Mouse (Mus musculus) lung, adult 2 months (tissue): ENCODE data around the gene Grm8. TPM values are rescaled to one million over a fixed set of nuclear protein-coding genes. Genes with fewer than 3 reads are reported as not detected.

ENCODE experiments used
- DNase-seq: peaks from one replicate; pipeline ENCODE4 v3.0.0; 2022
- H3K4me1 ChIP-seq: fragments of 200-500 bp; 2 replicates; pipeline ENCODE4 v1.6.1; 2011; ENCODE audit warnings: low read length; ENCODE audit not compliant: control insufficient read depth, insufficient read depth
- H3K4me3 ChIP-seq: fragments of 200-500 bp; replicated peaks from 2 replicates; pipeline ENCODE3; 2011; ENCODE audit warnings: low read depth, mild to moderate bottlenecking, control low read depth, low read length; ENCODE audit errors: extremely low read depth
- CTCF ChIP-seq: fragments of 200-500 bp; IDR thresholded peaks from 2 replicates; pipeline ENCODE4 v1.5.1; 2011; ENCODE audit warnings: mild to moderate bottlenecking, low read length, control low read depth; ENCODE audit not compliant: insufficient read depth
- POLR2A ChIP-seq: fragments of 200-500 bp; IDR thresholded peaks from 2 replicates; pipeline ENCODE4 v1.6.1; 2011; ENCODE audit warnings: low read depth, mild to moderate bottlenecking, control low read depth, low read length, borderline replicate concordance; ENCODE audit errors: extremely low read depth
- WGBS: fragments of 180-500 bp; shearing (Covaris S2); methylation state at CpG from one replicate; pipeline ENCODE4 v1.1.7; 2018; 5-methylcytosine and 5-hydroxymethylcytosine counted together
- polyA plus RNA-seq: library from polyadenylated mRNA; depleted of rRNA; stranded (reverse); fragments of >200 nt; gene quantifications from 2 replicates; pipeline ENCODE4 v1.2.3, GENCODE M21; 2012

The Grm8 gene
- polyA plus RNA-seq, 1 experiment: not detected

DNA sequence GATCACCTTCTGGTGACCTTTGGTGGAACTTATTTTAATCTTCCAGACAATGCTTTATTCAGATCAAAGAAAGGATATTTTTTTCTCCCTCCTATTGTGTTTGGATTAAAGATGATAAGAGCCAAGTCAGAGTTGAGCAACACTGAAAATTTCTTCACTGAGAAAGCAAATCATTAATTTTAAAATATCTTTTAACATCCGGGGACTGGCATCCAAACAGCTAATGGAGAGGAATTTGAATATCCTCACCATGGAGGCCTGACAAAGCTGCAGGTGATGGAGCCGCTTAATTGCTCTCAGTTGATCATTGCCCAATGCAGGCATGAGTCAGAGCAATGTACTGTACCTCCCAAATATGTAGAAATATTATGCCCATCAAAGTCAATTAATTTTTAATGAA is 83.0 kb downstream of the Grm8 start:
- Histone ChIP-seq H3K4me1 (no peaks in the 10 kb centered on the region), H3K4me3 (no peak overlapping the region)
- WGBS: 63% methylated on average over 2 of the region's 2 CpGs
- DNase-seq: no peak
- no peak for TF ChIP-seq CTCF
- TF ChIP-seq POLR2A: no peak

GRCm38 (mm10) chr6:28042339-28042738 is 92.6 kb downstream of the Grm8 start:
- TF ChIP-seq POLR2A (no peak), CTCF (no peak)
- no peaks in the 10 kb centered on the region for H3K4me1 ChIP-seq
- 69% methylated on average over 3 of the region's 3 CpGs for WGBS
- H3K4me3 ChIP-seq: no peak overlapping the region
- DNase-seq: no peak

GRCm38 (mm10) chr6:28040815-28041214 is 94.2 kb downstream of the Grm8 start:
- TF ChIP-seq CTCF (no peak), POLR2A (no peak)
- H3K4me1 ChIP-seq: no peaks in the 10 kb centered on the region
- no peak for DNase-seq
- no peak overlapping the region for H3K4me3 ChIP-seq
- 81% methylated on average over 1 of the region's 1 CpGs for WGBS

DNA sequence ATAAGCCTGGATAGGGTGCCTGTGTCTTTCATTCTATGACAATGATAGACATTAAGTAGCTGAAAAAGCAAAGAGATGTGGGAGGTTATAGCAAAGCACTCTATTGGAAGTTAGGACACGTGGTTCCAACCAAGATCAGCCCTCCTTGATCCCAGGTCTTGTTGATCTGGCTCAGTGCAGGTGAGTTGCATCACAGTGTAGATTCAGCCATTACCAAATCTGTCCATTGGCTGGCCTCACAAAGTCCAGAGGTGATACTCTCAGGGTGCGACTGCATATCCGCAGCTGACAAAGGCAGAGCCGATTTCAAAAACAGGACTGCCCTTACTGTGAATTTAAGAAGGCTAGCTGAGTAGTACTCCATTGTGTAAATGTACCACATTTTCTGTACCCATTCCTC is 103.0 kb downstream of the Grm8 start:
- H3K4me3 ChIP-seq: no peak overlapping the region
- no peak for TF ChIP-seq CTCF
- TF ChIP-seq POLR2A: no peak
- DNase-seq: no peak
- no peaks in the 10 kb centered on the region for H3K4me1 ChIP-seq
- 86% methylated on average over 4 of the region's 4 CpGs for WGBS

- no peak for DNase-seq
- 56% methylated on average over 1 of the region's 1 CpGs for WGBS
- Histone ChIP-seq H3K4me1 (no peaks in the 10 kb centered on the region), H3K4me3 (no peak overlapping the region)
- TF ChIP-seq POLR2A (no peak), CTCF (no peak)
These were observed 117.3 kb downstream of the Grm8 start for GRCm38 (mm10) chr6:28017653-28018052.

GRCm38 (mm10) chr6:28007001-28007400 is 128.0 kb downstream of the Grm8 start:
- Histone ChIP-seq H3K4me1 (no peaks in the 10 kb centered on the region), H3K4me3 (no peak overlapping the region)
- DNase-seq: no peak
- TF ChIP-seq POLR2A: no peak
- no peak for TF ChIP-seq CTCF
- 66% methylated on average over 3 of the region's 3 CpGs for WGBS

GRCm38 (mm10) chr6:27997250-27997649 is 137.7 kb downstream of the Grm8 start:
- DNase-seq: no peak
- WGBS: 81% methylated on average over 2 of the region's 2 CpGs
- TF ChIP-seq POLR2A (no peak), CTCF (no peak)

DNA sequence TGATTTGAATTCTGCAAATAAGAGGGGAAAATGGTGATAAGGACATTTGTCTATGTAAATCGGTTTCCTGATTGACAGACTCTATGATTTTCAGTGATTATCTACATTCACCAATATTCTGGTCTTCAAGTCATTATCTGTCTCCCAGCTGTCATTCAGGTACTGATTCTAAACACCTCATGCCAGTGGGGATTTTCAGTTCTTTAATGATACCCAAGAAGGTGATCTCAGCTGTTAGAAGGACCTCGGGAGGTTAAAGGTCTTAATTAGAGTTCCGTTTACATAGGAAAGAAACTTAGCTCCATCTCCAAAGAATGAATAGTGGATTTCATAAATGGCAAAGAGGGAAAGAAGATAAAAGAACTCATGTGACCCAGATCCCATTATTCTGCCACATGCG is 143.7 kb downstream of the Grm8 start:
- Histone ChIP-seq H3K4me3 (no peak overlapping the region), H3K4me1 (no peaks in the 10 kb centered on the region)
- TF ChIP-seq POLR2A (no peak), CTCF (no peak)
- WGBS: 76% methylated on average over 4 of the region's 4 CpGs
- no peak for DNase-seq

More at GRCm38 (mm10) chr6:27997250-27997649, 137.7 kb downstream of the Grm8 start:
- Histone ChIP-seq H3K4me3 (no peak overlapping the region), H3K4me1 (no peaks in the 10 kb centered on the region)

- no peak overlapping the region for H3K4me3 ChIP-seq
These were observed 152.4 kb downstream of the Grm8 start for GRCm38 (mm10) chr6:27982598-27982997.

DNA sequence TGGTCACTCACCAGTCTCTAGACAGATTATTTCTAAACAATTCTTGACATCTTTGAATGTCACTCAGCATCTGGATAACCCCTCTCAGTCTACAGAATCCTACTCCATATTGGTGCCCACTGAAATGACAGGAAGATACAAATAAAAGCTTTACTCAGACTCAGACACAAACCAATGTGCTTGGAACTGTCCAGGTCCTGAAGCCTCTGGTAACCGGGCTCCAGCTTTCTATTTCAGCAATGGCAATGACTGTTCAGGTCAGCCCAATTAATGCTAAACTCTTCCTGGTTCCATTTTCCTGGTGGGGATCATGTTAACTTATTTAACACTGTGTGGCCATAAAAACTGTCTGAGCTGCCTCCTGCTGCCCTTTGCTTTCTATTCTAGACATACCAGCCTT is 153.0 kb downstream of the Grm8 start:
- H3K4me3 ChIP-seq: no peak overlapping the region
- H3K4me1 ChIP-seq: no peaks in the 10 kb centered on the region
- 45% methylated on average over 1 of the region's 1 CpGs for WGBS
- DNase-seq: no peak
- TF ChIP-seq POLR2A: no peak
- TF ChIP-seq CTCF: no peak

More at GRCm38 (mm10) chr6:27982598-27982997, 152.4 kb downstream of the Grm8 start:
- TF ChIP-seq POLR2A (no peak), CTCF (no peak)
- no peak for DNase-seq
- H3K4me1 ChIP-seq: no peaks in the 10 kb centered on the region
- WGBS: 82% methylated on average over 3 of the region's 3 CpGs

- no peak for DNase-seq
- Histone ChIP-seq H3K4me3 (no peak overlapping the region), H3K4me1 (no peaks in the 10 kb centered on the region)
- WGBS: 84% methylated on average over 5 of the region's 5 CpGs
- no peak for TF ChIP-seq CTCF
- TF ChIP-seq POLR2A: no peak
These were observed 157.6 kb downstream of the Grm8 start for GRCm38 (mm10) chr6:27977361-27977760.
